Mouse (Mus musculus) ES-E14 (cell line): ENCODE measurements around the gene Msantd2. TPM values are rescaled to one million over a fixed set of nuclear protein-coding genes. Genes with fewer than 3 reads are reported as not detected.

Experiments
- DNase-seq: peaks from one replicate; pipeline ENCODE4 v3.0.0-alpha.2; 2013; ENCODE audit warnings: low read depth, low spot score
- H3K27ac ChIP-seq: 2 replicates; pipeline ENCODE4 v1.5.1; 2012; ENCODE audit warnings: low read depth, mild to moderate bottlenecking, low read length, moderate library complexity, mixed read lengths; ENCODE audit not compliant: poor library complexity, insufficient read depth, severe bottlenecking
- H3K36me3 ChIP-seq: 2 replicates; pipeline ENCODE4 v1.6.1; 2012; ENCODE audit warnings: mild to moderate bottlenecking, low read length, moderate library complexity, mixed read lengths; ENCODE audit not compliant: control insufficient read depth, poor library complexity, insufficient read depth, severe bottlenecking
- H3K4me1 ChIP-seq, 2 experiments: fragments of 150-350 bp in 1 of 2; sonication (generic) in 1 of 2; 2 replicates each; pipeline ENCODE4 v1.6.1; 2012; ENCODE audit warnings: low read length in 2 of 2, mild to moderate bottlenecking in 1 of 2, mixed read lengths in 1 of 2; ENCODE audit not compliant: control insufficient read depth in 2 of 2, insufficient read depth in 2 of 2, poor library complexity in 1 of 2
- H3K4me3 ChIP-seq, 2 experiments: fragments of 150-350 bp in 1 of 2; sonication (generic) in 1 of 2; 2 replicates each; pipeline ENCODE4 v1.5.1; 2012; ENCODE audit warnings: low read length in 2 of 2, low read depth in 1 of 2, mild to moderate bottlenecking in 1 of 2, mixed read lengths in 1 of 2; ENCODE audit not compliant: insufficient read depth in 1 of 2, poor library complexity in 1 of 2, severe bottlenecking in 1 of 2
- H3K9ac ChIP-seq: 2 replicates; pipeline ENCODE4 v1.6.1; 2012; ENCODE audit warnings: low read depth, mild to moderate bottlenecking, low read length, mixed read lengths; ENCODE audit not compliant: poor library complexity, insufficient read depth, severe bottlenecking
- H3K9me3 ChIP-seq: fragments of 150-350 bp; sonication (generic); 2 replicates; pipeline ENCODE4 v1.6.1; 2012; ENCODE audit warnings: low read depth, mild to moderate bottlenecking, low read length; ENCODE audit not compliant: control insufficient read depth, insufficient read depth
- CHD2 ChIP-seq: IDR thresholded peaks from 2 replicates; pipeline ENCODE4 v1.6.1; 2014; ENCODE audit warnings: mild to moderate bottlenecking, low read depth, low read length, inconsistent platforms
- HCFC1 ChIP-seq: IDR thresholded peaks from 2 replicates; pipeline ENCODE4 v1.6.1; 2012; ENCODE audit warnings: low read length, inconsistent platforms, borderline replicate concordance; ENCODE audit not compliant: insufficient read depth
- MAFK ChIP-seq: IDR thresholded peaks from 2 replicates; pipeline ENCODE4 v1.6.1; 2014; ENCODE audit warnings: mild to moderate bottlenecking, low read depth, low read length, inconsistent platforms; ENCODE audit not compliant: insufficient read depth
- ZC3H11A ChIP-seq: IDR thresholded peaks from 2 replicates; pipeline ENCODE4 v1.6.1; 2012; ENCODE audit warnings: low read depth, mild to moderate bottlenecking, inconsistent platforms, low read length, borderline replicate concordance
- ZNF384 ChIP-seq: IDR thresholded peaks from 2 replicates; pipeline ENCODE4 v1.6.1; 2012; ENCODE audit warnings: low read depth, low read length, inconsistent platforms
- in situ Hi-C, 2 experiments: fragments of 600-800 bp; cut with MboI; formaldehyde crosslinking; loops; one replicate each; pipeline ENCODE4 v1.15.1; 2025; ENCODE audit warnings: low sequenced_read_pairs in 2 of 2, inconsistent platforms in 1 of 2; ENCODE audit not compliant: unreplicated experiment in 2 of 2
- total RNA-seq: library from RNA; depleted of rRNA; stranded (reverse); fragments of 300-350 nt; gene quantifications from 2 replicates; pipeline ENCODE4 v1.2.3, GENCODE M21; 2012

Msantd2 gene
- total RNA-seq, 1 experiment, result 81.3 TPM

- Histone ChIP-seq H3K9me3 (no peaks in the 10 kb centered on the region), H3K27ac (no peak overlapping the region), H3K9ac (no peak overlapping the region), H3K4me1 (peaks cover 0 to 13% of the 10 kb centered on the region in 2 experiments; a peak in 2 of 4 replicates), H3K4me3 (no peak overlapping the region), H3K36me3 (peaks cover 4% of the 10 kb centered on the region; the same call in 1 of the 2 replicates)
- in situ Hi-C loops, result no loop called here
- TF ChIP-seq CHD2, result no peak
- TF ChIP-seq ZNF384, result no peak
- no peak for TF ChIP-seq MAFK
- no peak for TF ChIP-seq ZC3H11A
- TF ChIP-seq HCFC1, result no peak
- peak; percentile 52 for DNase-seq
Observed at GRCm38 (mm10) chr9:37504348-37504747, 15.2 kb downstream of the Msantd2 start.

GRCm38 (mm10) chr9:37506023-37506422, 16.9 kb downstream of the Msantd2 start:
- DNase-seq, result no peak
- no peaks in the 10 kb centered on the region for H3K9me3 ChIP-seq
- in situ Hi-C loops, result no loop called here
- peaks cover 0 to 5% of the 10 kb centered on the region in 2 experiments; a peak in 1 of 4 replicates for H3K4me1 ChIP-seq
- H3K9ac ChIP-seq, result no peak overlapping the region
- no peak overlapping the region for H3K27ac ChIP-seq
- H3K4me3 ChIP-seq, result no peak overlapping the region
- TF ChIP-seq ZNF384, result no peak
- TF ChIP-seq ZC3H11A, result no peak
- TF ChIP-seq HCFC1, result no peak
- no peak for TF ChIP-seq MAFK
- TF ChIP-seq CHD2, result no peak
- H3K36me3 ChIP-seq, result no peaks in the 10 kb centered on the region; the same call in 1 of the 2 replicates

- in situ Hi-C loops, result no loop called here
- H3K9ac ChIP-seq, result no peak overlapping the region
- TF ChIP-seq HCFC1 (no peak), ZNF384 (no peak), CHD2 (no peak), ZC3H11A (no peak), MAFK (no peak)
- no peak for DNase-seq
- H3K36me3 ChIP-seq, result peaks cover 3% of the 10 kb centered on the region; the same call in 1 of the 2 replicates
- no peak overlapping the region for H3K4me3 ChIP-seq
- H3K9me3 ChIP-seq, result no peaks in the 10 kb centered on the region
- no peak overlapping the region for H3K27ac ChIP-seq
- no peaks in the 10 kb centered on the region for H3K4me1 ChIP-seq
Observed at GRCm38 (mm10) chr9:37512097-37512496, 23.0 kb downstream of the Msantd2 start.

- H3K36me3 ChIP-seq, result peaks cover 11% of the 10 kb centered on the region
- TF ChIP-seq ZNF384, result no peak
- no peak for TF ChIP-seq ZC3H11A
- TF ChIP-seq MAFK, result no peak
- no peak for TF ChIP-seq HCFC1
- TF ChIP-seq CHD2, result no peak
- no peak overlapping the region for H3K9ac ChIP-seq
- in situ Hi-C loops, result no loop called here
- H3K9me3 ChIP-seq, result no peaks in the 10 kb centered on the region
- H3K4me3 ChIP-seq, result no peak overlapping the region
- H3K27ac ChIP-seq, result no peak overlapping the region
- H3K4me1 ChIP-seq, result no peaks in the 10 kb centered on the region
- no peak for DNase-seq
Observed at GRCm38 (mm10) chr9:37514456-37514855, 25.3 kb downstream of the Msantd2 start.

- in situ Hi-C loops, result no loop called here
- no peak overlapping the region for H3K4me3 ChIP-seq
- H3K9ac ChIP-seq, result no peak overlapping the region
Observed at GRCm38 (mm10) chr9:37517467-37517866, 28.3 kb downstream of the Msantd2 start.

More at GRCm38 (mm10) chr9:37517467-37517866, 28.3 kb downstream of the Msantd2 start:
- TF ChIP-seq CHD2 (no peak), HCFC1 (no peak), ZNF384 (no peak), MAFK (no peak), ZC3H11A (no peak)
- Histone ChIP-seq H3K36me3 (peaks cover 20% of the 10 kb centered on the region), H3K9me3 (no peaks in the 10 kb centered on the region), H3K27ac (no peak overlapping the region), H3K4me1 (no peaks in the 10 kb centered on the region)
- no peak for DNase-seq
